Mouse (Mus musculus): ENCODE measurements at regions not wholly inside any gene's neighbourhood (a gene's known extent, or its start where the extent isn't known, plus 50 kb on each side); places are given as distances from the start of the nearest gene placed in this dataset.

GRCm38 (mm10) chr12:58569056-58569455 is 300.0 kb upstream of the Clec14a start:
- no peak for DNase-seq

DNA sequence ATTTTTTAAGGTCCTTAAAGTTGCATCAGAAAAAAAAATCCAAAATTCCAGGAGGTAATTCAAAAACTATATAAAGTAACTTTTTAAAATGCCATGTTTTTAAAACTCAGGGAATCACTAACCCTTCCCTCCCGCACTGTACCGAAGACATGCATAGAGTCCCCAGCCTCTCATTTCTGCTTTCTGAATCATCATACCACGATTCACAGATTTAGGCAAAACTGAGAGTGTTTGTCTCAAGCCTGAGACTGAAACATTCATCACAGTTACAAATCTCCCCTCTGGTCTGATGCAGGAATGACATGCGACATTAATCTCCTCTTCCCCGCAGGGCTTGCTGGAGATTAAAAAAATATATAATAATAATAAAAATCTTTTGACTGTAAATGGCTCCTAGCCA is 291.8 kb upstream of the Clec14a start:
- DNase-seq = no peak

GRCm38 (mm10) chr12:58559833-58560232 is 290.7 kb upstream of the Clec14a start:
- DNase-seq = no peak

- no peak for DNase-seq
These were observed 288.2 kb upstream of the Clec14a start for GRCm38 (mm10) chr12:58557261-58557660.

DNA sequence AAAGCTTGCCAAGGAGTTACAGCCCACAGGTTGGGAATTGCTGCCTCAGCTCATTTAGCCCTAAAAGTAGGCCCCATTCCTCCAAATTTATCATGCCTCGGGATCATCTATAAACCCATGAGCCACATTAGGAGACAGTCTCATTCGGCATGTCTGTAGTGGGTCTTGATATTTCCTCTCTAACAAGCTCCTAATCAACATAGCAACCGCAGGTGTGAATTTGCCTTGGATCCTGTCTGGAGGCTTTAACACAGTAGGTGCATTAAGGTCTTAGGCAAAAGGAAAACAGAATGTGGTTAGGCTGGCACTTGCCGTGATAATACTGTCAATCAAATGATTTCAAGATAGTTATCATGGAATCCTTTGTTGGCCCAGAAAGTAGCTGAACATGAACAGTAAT is 287.7 kb upstream of the Clec14a start:
- DNase-seq = no peak

DNA sequence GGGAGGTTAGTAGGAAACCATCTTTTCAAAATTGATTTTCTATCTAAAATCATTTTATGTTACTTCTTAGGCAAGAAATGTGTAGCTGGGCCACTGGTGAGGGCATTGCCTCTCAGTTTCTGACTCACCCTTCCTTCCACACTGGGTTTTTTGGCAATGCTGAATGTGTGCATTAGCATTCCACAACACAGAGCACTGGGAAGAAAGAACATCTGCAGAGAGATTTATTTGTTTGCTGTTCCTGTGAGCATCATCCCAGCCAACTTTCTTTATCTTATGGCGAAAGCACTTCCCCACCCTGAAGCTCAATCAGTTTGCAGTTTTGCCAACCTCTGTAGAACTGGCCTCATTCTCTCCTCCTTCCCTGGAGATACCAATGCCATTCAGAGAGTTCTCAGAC is 287.0 kb upstream of the Clec14a start:
- DNase-seq = no peak

DNA sequence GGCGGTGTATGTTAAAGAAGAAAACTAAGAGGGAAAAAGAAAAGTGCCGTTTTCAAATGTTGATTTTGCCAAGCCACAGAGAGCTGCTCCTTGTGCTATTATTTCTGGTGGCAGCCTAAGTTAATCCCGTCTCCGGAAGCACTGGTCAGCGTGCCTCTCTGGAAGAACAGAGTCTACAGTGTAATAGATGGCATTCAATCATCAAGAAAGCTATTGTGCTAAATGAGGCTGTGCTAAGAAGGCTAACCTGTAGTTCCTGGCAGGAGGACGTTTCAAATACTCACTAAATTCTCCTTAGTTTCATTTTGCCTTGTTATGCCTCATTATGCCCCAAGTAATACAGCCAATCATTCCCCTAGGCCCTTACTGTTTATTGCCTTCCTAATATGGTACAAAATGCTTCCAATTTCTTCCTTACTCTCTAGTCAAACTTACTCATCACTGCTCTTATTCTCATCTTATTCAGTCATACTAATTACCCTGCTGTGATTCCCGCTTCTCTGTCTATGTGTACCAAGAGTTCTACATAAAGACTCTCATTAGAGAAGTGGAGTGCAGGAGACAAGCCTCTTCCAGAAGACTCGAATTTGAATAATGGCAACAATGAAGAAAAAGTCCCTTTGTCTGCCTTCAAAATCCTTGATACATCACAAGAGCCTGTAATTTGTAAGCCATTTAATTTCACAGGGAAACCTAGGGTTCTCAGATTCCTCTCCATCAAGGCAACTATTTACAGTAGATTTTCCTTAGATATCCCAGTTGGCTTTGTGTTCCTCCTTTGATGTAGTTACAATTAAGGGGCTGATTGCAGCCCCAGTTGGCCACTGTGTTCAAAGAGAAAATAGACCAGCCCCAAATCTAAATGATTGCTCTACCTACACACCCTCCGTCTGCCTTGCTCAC is 282.0 kb upstream of the Clec14a start:
- DNase-seq = no peak

DNA sequence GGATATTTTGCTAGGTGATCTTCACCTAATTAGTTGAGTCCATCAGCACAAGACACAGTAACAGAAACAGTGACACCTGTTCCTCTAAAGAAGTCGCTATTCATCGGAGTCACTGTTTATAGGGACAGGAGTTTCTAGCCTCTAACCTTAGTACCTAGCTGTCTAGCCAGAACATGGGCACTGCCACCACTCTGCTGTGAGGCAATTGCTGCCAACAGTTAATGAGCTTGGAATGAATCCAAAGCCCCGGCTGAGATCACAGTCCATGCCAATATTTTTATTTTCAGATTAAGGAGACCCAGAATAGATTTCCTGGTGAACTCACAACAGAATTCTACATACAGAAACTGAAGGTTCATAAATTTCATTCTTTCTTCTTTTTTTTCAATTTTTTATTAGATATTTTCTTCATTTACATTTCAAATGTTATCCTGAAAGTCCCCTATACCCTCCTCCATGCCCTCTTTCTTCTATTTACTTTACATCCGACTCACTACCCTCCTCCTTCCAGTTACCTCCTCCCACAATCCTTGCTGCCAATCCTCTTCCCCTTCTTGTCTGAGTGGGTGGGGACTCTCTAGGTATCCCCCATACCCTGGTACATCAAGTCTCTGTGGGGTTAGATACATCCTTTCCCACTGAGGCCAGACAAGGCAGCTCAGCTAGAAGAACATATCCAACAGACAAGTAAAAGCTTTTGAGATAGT is 276.9 kb upstream of the Clec14a start:
- no peak for DNase-seq

- no peak for DNase-seq
These were observed 275.8 kb upstream of the Clec14a start for GRCm38 (mm10) chr12:58544862-58545261.

GRCm38 (mm10) chr12:58538305-58538719 is 269.2 kb upstream of the Clec14a start:
- DNase-seq = no peak

DNA sequence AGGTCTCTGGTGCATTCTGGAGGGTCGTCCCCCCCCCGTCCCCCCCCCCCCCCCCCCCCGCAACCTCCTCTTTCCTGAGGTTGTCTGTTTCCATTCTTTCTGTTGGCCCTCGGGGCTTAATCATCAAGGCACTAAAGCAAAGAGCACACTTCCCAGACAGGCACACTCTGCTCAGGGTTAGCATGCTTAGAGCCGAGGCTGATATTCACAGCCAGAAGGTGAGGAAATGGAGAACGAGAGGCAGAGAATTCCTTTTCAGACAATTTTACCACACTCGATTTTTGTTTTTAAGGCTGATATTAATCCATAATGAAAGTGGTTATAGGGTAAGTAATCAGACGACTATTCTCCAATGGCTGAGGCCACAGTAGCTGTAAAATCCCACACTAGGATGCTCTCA is 268.7 kb upstream of the Clec14a start:
- DNase-seq = no peak

DNA sequence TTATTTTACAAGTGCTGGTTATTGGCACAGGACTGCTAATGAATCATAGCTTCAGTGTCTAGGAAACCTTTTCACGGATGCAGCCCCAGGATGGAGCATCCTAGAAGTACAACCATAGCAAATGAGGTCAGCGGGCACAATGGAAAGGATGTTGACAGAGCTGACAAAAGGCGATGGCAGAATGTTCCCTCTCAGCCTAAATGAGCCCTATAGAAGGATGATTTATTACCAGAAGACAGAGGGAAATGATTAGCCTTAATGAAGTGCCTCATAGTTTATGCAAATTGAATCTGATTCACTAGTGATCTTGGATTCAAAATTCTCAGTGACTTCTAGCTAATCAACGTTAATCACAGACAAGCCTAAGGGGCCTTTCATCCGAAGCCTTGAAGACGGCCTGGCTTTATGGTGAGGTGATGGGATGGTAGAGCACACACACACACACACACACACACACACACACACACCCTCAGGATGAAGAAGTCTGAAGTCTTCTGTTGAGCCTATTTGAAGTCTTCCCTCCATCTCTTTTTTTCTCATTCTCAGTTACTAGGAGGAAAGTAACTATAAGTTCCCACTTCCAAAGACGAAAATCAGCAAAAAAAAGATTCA is 267.4 kb upstream of the Clec14a start:
- no peak for DNase-seq

- no peak for DNase-seq
These were observed 261.2 kb upstream of the Clec14a start for GRCm38 (mm10) chr12:58530306-58530705.

- no peak for DNase-seq
These were observed 247.7 kb upstream of the Clec14a start for GRCm38 (mm10) chr12:58516800-58517199.

GRCm38 (mm10) chr12:58513951-58514350 is 244.9 kb upstream of the Clec14a start:
- DNase-seq = peak; percentile 50

DNA sequence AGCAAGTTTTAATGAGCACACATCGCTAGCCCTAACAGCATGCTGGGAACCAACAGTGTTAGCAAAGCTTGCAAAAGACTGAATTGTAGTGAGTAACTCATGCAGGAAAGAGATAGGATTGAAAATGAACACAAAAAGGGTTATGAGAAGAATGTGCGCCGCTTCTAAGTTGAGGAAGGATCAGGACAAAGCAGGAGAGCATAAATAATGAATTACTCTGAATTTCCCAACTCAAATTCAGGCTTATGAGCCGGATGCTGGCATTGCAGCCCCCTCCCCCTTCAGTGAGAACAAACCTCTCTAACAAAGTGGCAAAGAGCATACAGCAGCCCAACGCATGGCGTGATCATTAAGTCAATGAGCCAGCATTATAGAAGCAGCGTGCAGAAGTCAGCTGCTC is 243.6 kb upstream of the Clec14a start:
- DNase-seq = peak; percentile 7

- DNase-seq = no peak
These were observed 235.2 kb upstream of the Clec14a start for GRCm38 (mm10) chr12:58504283-58504682.

- DNase-seq = no peak
These were observed 205.1 kb upstream of the Clec14a start for GRCm38 (mm10) chr12:58474181-58474580.

GRCm38 (mm10) chr12:58473511-58473910 is 204.4 kb upstream of the Clec14a start:
- no peak for DNase-seq

DNA sequence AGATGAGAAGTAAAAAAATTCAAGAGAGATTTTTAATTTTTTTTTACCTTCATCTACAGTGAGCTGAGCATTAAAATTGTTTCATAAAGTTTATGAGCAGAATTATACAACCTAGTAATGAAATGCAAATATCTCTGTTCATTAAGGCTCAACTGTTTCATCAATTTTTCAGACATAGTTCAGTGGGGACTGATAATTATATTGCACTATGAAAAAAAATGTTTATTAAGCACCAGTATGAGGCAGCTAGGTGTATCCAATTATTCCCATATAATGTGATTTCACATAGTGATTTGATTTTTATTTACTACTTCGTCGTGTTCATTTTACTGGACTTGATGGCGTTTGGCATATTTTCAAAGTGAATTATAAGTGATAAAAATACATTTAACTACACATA is 191.4 kb upstream of the Clec14a start:
- DNase-seq = no peak

GRCm38 (mm10) chr12:58454828-58455227 is 185.7 kb upstream of the Clec14a start:
- no peak for DNase-seq

DNA sequence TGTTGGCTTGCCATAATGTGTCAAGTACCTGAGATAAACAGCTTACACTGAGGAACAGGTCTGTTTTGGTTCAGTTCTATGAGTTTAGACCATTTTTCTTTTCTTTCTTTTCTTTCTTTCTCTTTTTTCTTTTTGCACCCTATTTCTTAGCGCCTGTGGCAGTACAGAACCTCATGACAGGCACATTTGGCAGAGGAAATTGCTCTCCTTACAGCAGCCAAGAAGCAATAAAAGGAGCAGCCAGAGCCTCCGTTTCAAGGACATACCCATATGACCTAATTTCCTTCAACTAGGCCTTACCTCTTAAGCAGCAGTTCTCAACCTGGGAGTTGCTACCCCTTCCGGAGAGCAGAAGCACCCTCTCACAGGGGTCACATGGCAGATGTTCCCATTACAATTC is 173.9 kb upstream of the Clec14a start:
- no peak for DNase-seq

DNA sequence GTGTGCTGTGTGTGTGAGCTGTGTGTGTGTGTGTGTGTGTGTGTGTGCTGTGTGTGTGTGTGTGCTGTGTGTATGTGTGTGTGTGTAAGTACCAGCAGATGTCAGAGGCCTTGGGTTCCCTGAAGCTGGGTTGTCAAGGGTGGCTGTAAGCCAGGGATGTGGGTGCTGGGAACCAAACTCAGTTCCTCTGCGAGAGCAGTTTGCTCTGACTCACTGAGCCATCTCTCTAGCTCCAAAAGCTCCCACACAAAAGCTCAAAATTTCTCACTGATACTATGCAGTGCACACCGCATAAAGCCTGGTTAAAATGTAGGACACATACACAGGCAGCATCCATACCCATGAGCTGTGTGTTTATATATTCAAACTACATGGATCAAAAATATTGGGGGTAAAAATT is 172.9 kb upstream of the Clec14a start:
- DNase-seq = no peak

DNA sequence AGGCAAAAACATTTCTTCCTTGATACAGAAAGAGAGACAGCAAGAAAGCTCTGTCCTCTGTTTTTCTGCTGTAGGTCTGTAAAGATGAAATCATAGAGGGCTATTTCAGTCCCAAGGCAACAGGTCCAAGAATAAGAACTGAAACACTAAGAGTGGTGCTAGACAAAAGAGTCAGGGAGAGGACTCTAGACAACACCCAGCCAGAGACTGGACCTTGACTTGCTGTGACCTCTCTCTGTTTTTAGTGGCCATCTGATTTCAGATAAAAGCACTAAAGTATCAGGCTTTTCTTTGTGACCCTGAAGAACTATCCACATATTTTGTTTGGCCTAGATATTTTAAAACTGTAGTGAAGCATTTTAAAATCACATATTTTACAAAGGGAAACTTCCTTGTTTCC is 171.6 kb upstream of the Clec14a start:
- DNase-seq = no peak
